Mouse (Mus musculus): ENCODE measurements around the gene Plscr4. TPM values are rescaled to one million over a fixed set of nuclear protein-coding genes. Genes with fewer than 3 reads are reported as not detected.

Plscr4 gene
- polyA plus RNA-seq (2012; rRNA removed) = 1.00 TPM in 2 replicates

GRCm38 (mm10) chr9:92457261-92458058, at the start of gene Plscr4:
Gene Plscr4, plus strand, starts transcription at chr9:92457373.

Other genes starting within 250 kb of the Plscr4 start
- 20.6 and 22.1 TPM in 2 replicates for gene Plscr1, start 207.6 kb upstream of the Plscr4 start, polyA plus RNA-seq (2012; rRNA removed)
- gene Plscr2, start 181.8 kb upstream of the Plscr4 start, polyA plus RNA-seq (2012; rRNA removed) = 1.1 and 1.5 TPM in 2 replicates
- not detected in 2 replicates for gene 1700057G04Rik, start 148.0 kb upstream of the Plscr4 start, polyA plus RNA-seq (2012; rRNA removed)
- gene Plod2, start 84.8 kb downstream of the Plscr4 start, polyA plus RNA-seq (2012; rRNA removed) = 4.0 and 5.4 TPM in 2 replicates

Measured in liver, embryonic 18 days (tissue).